In the genomic region with DNA sequence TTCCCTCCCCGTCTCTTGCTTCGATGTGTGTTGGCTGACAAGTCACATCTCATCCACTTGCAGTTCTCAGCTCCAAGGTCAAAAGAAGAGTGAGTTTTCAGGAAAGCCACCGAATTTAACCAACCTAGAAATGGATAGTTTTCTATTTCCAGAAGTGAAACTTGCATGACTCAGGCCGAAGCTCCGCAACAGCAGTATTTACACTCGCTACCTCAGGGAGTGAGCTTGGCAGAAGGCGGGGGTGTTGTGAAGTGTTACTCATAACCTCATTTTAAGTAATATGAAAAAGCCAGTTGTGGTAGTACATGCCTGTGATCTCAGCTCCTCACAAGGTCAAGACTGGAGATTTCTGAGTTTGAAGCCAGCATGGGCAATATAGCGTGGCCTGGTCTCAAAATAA, we compare ENCODE assay signal across 14 mouse cellular contexts. TPM values are rescaled to one million over a fixed set of nuclear protein-coding genes. Genes with fewer than 3 reads are reported as not detected.
DNase-seq lines count a peak whose midpoint lies in the region; ATAC-seq and TF ChIP-seq lines count a peak whose summit lies in the region.
"Had no signal": no experiment of that assay in that cellular context is flagged by ENCODE, and none has a peak within 500 bp of the region (broad histone marks: within the 10 kb centered on the region; RNA-seq: fewer than 3 reads in every experiment).

No protein-coding gene starts in this region.

- no peak for TF ChIP-seq CTCF in olfactory bulb, adult 2 months (IDR thresholded peaks at IDR 0.05; ENCODE audit: insufficient read depth, low read depth, low read length)
- no peak for TF ChIP-seq CTCF in thymus, adult 2 months (IDR thresholded peaks at IDR 0.05; ENCODE audit: borderline replicate concordance, control insufficient read depth, extremely low read depth, insufficient read depth, low read length, poor library complexity)

- intact Hi-C loops in heart, postnatal 25 days (cut with DNase I): no loop called here

- H3K4me3 ChIP-seq in olfactory bulb, adult 2 months (ENCODE audit: insufficient read depth, low read depth, low read length): peak overlapping the region; percentile 9; the same call in 1 of the 2 replicates
- H3K4me3 ChIP-seq in thymus, adult 2 months (ENCODE audit: control insufficient read depth, insufficient read depth, low read length): no peak overlapping the region
- H3K4me3 ChIP-seq: heart, embryonic 15.5 days; liver, embryonic 13.5 days; myocyte had no signal

- peak; percentile 69 for ATAC-seq in granulocyte monocyte progenitor cell, adult 5-6 weeks (replicated peaks; ENCODE audit: poor library complexity, severe bottlenecking)
- ATAC-seq: CD4-positive, CD25-positive, alpha-beta regulatory T cell, adult 4 months; hindbrain, postnatal 0 days; Patski had no signal

- peak overlapping the region; percentile 72 for H3K27ac ChIP-seq in olfactory bulb, adult 2 months (ENCODE audit: insufficient read depth, low read depth, low read length)
- no peak overlapping the region for H3K27ac ChIP-seq in thymus, adult 2 months (ENCODE audit: control insufficient read depth, insufficient read depth, low read length)
- H3K27ac ChIP-seq: heart, embryonic 15.5 days; hindbrain, postnatal 0 days; liver, embryonic 13.5 days had no signal

- peak; percentile 92 for DNase-seq in heart, adult 11 months
- DNase-seq in heart, postnatal 25 days (ENCODE audit: low spot score): no peak
- DNase-seq in adrenal gland, postnatal 25 days: peak; percentile 28
- DNase-seq in natural killer cell, adult 2 months (ENCODE audit: low spot score in 2 of 2): no peak
- DNase-seq in thymus, adult 2 months: no peak
- DNase-seq: liver, embryonic 13.5 days; lung, postnatal 4 days had no signal

- no peaks in the 10 kb centered on the region; the same call in 1 of the 2 replicates for H3K27me3 ChIP-seq in thymus, adult 2 months (ENCODE audit: control insufficient read depth, insufficient read depth, low read length)
- H3K27me3 ChIP-seq: heart, embryonic 15.5 days; liver, embryonic 13.5 days; Patski had no signal

- H3K36me3 ChIP-seq in thymus, adult 2 months (ENCODE audit: control insufficient read depth, insufficient read depth, low read length): 0 out of 2 replicates have a peak, but pooled peaks cover 4% of the 10 kb centered on the region

- TF ChIP-seq POLR2A in olfactory bulb, adult 2 months (IDR thresholded peaks at IDR 0.05; ENCODE audit: insufficient read depth, low read depth, low read length): no peak
- no peak for TF ChIP-seq POLR2A in thymus, adult 2 months (IDR thresholded peaks at IDR 0.05; ENCODE audit: control insufficient read depth, extremely low read depth, insufficient read depth, low read length, poor library complexity)

- WGBS in olfactory bulb, adult 2 months: 57% methylated on average over 8 of the region's 8 CpGs
- 92% methylated on average over 8 of the region's 8 CpGs for WGBS in thymus, adult 2 months

- peaks cover 4% of the 10 kb centered on the region for H3K4me1 ChIP-seq in olfactory bulb, adult 2 months (ENCODE audit: control insufficient read depth, insufficient read depth, low read length)
- 0 out of 2 replicates have a peak, but pooled peaks cover 5% of the 10 kb centered on the region for H3K4me1 ChIP-seq in thymus, adult 2 months (replicated peaks; ENCODE audit: control insufficient read depth, insufficient read depth, low read length)
- H3K4me1 ChIP-seq: heart, embryonic 15.5 days had no signal

RNA-seq across cellular contexts. Expression of gene Bphl, which starts 13.1 kb away (rescaled TPM):
- 10 to 100 TPM; 34.8 to 39.7 TPM for total RNA-seq in heart, postnatal 25 days (2021)
- 89.9 and 96.6 TPM in 2 replicates for total RNA-seq in adrenal gland, postnatal 25 days (2021)
- total RNA-seq in granulocyte monocyte progenitor cell, adult 5-6 weeks (2014; fragmentation: Nextera tagmentation): 88.3 and 115 TPM in 2 replicates
- total RNA-seq in granulocyte monocyte progenitor cell, adult 5-6 weeks (2017): 39.5 and 45.5 TPM in 2 replicates
- polyA plus RNA-seq in olfactory bulb, adult 2 months (2012; ENCODE audit: insufficient read depth, insufficient read length, low replicate concordance, missing spikeins): not detected in 2 replicates
- polyA plus RNA-seq in thymus, adult 2 months (2012; rRNA removed): 24.7 and 25.9 TPM in 2 replicates

RNA-seq across cellular contexts. Expression of gene Tubb2a, which starts 27.3 kb away (rescaled TPM):
- 10 to 100 TPM; 55.0 to 57.4 TPM for total RNA-seq in heart, postnatal 25 days (2021)
- 17.8 and 23.2 TPM in 2 replicates for total RNA-seq in adrenal gland, postnatal 25 days (2021)
- total RNA-seq in granulocyte monocyte progenitor cell, adult 5-6 weeks (2014; fragmentation: Nextera tagmentation): 2.3 and 3.4 TPM in 2 replicates
- total RNA-seq in granulocyte monocyte progenitor cell, adult 5-6 weeks (2017): 7.0 and 8.5 TPM in 2 replicates
- polyA plus RNA-seq in olfactory bulb, adult 2 months (2012; ENCODE audit: insufficient read depth, insufficient read length, low replicate concordance, missing spikeins): not detected in 2 replicates
- polyA plus RNA-seq in thymus, adult 2 months (2012; rRNA removed): 469 and 567 TPM in 2 replicates

RNA-seq across cellular contexts. Expression of gene Serpinb6a, which starts 47.9 kb away (rescaled TPM):
- 100 to 1,000 TPM in 1 of 2 experiments, 10 to 100 TPM in 1; 88.4 to 110 TPM for total RNA-seq in heart, postnatal 25 days (2021)
- 497 and 541 TPM in 2 replicates for total RNA-seq in adrenal gland, postnatal 25 days (2021)
- 6.7 and 24.5 TPM in 2 replicates for total RNA-seq in granulocyte monocyte progenitor cell, adult 5-6 weeks (2014; fragmentation: Nextera tagmentation)
- 8.6 and 8.7 TPM in 2 replicates for total RNA-seq in granulocyte monocyte progenitor cell, adult 5-6 weeks (2017)
- not detected in 2 replicates for polyA plus RNA-seq in olfactory bulb, adult 2 months (2012; ENCODE audit: insufficient read depth, insufficient read length, low replicate concordance, missing spikeins)
- polyA plus RNA-seq in thymus, adult 2 months (2012; rRNA removed): 48.3 and 50.2 TPM in 2 replicates

RNA-seq across cellular contexts. Expression of gene Ripk1, which starts 48.3 kb away (rescaled TPM):
- 1 to 10 TPM; 7.9 to 8.2 TPM for total RNA-seq in heart, postnatal 25 days (2021)
- total RNA-seq in adrenal gland, postnatal 25 days (2021): 35.0 and 35.3 TPM in 2 replicates
- 37.3 and 42.8 TPM in 2 replicates for total RNA-seq in granulocyte monocyte progenitor cell, adult 5-6 weeks (2014; fragmentation: Nextera tagmentation)
- 52.7 and 67.2 TPM in 2 replicates for total RNA-seq in granulocyte monocyte progenitor cell, adult 5-6 weeks (2017)
- polyA plus RNA-seq in olfactory bulb, adult 2 months (2012; ENCODE audit: insufficient read depth, insufficient read length, low replicate concordance, missing spikeins): not detected in 2 replicates
- polyA plus RNA-seq in thymus, adult 2 months (2012; rRNA removed): 8.9 and 14.1 TPM in 2 replicates

Comparison
In these comparisons a context has a peak if more than half of its experiments do, and no peak if none do; other contexts are left out.
1. DNase-seq: peak in heart, adult 11 months (single experiment) and adrenal gland, postnatal 25 days (single experiment); none in heart, postnatal 25 days (single experiment), natural killer cell, adult 2 months (0 of 2) and thymus, adult 2 months (single experiment).